20 mouse cellular contexts compared by ENCODE assay signal in genomic region chr7:30524487-30524886, GRCm38 (mm10). TPM values are rescaled to one million over a fixed set of nuclear protein-coding genes. Genes with fewer than 3 reads are reported as not detected.
"Had no signal": no experiment of that assay in that cellular context is flagged by ENCODE, and none has a peak within 500 bp of the region (broad histone marks: within the 10 kb centered on the region; RNA-seq: fewer than 3 reads in every experiment).

No protein-coding gene starts in this region.

- H3K4me2 ChIP-seq: limb, embryonic 15.5 days; liver, embryonic 13.5 days; midbrain, embryonic 15.5 days; neural tube, embryonic 13.5 days; stomach, embryonic 15.5 days had no signal

- H3K9ac ChIP-seq: limb, embryonic 15.5 days; liver, embryonic 13.5 days; midbrain, embryonic 15.5 days; neural tube, embryonic 13.5 days; stomach, embryonic 15.5 days had no signal

- H3K9me3 ChIP-seq: limb, embryonic 15.5 days; liver, embryonic 13.5 days; midbrain, embryonic 15.5 days; neural tube, embryonic 13.5 days; stomach, embryonic 15.5 days had no signal

- H3K4me3 ChIP-seq: limb, embryonic 15.5 days; liver, embryonic 13.5 days; midbrain, embryonic 15.5 days; neural tube, embryonic 13.5 days; stomach, embryonic 15.5 days had no signal

- DNase-seq: kidney, adult 9 months; kidney, postnatal 36 days; layer of hippocampus, adult 9-11 months; layer of hippocampus, postnatal 36 days; liver, embryonic 13.5 days; lung, adult 18-20 months; retina, postnatal 1 day; right cerebral cortex, postnatal 4 days; thymus, adult 2 months; thymus, postnatal 25 days had no signal

- H3K27me3 ChIP-seq: limb, embryonic 15.5 days; liver, embryonic 13.5 days; midbrain, embryonic 15.5 days; neural tube, embryonic 13.5 days; stomach, embryonic 15.5 days had no signal

- ATAC-seq: midbrain, embryonic 15.5 days had no signal

- H3K27ac ChIP-seq: kidney, postnatal 0 days; limb, embryonic 15.5 days; liver, embryonic 13.5 days; midbrain, embryonic 15.5 days; neural tube, embryonic 13.5 days; stomach, embryonic 15.5 days had no signal

RNA-seq across cellular contexts. Expression of gene Prodh2, which starts 31.1 kb away (rescaled TPM):
- total RNA-seq: layer of hippocampus, adult 18-20 months; megakaryocyte-erythroid progenitor cell, adult 5-6 weeks; monocyte, adult 5-6 weeks had no signal
- polyA plus RNA-seq: limb, embryonic 11.5 days; midbrain, embryonic 15.5 days; neural tube, embryonic 13.5 days; urinary bladder, adult 2 months had no signal
